Mouse (Mus musculus) embryonic fibroblast, embryonic 13.5 days (primary cell): ENCODE data around the gene Slc24a3.

Experiments
- CTCF ChIP-seq: IDR thresholded peaks from 2 replicates; pipeline ENCODE4 v1.5.1; 2011; ENCODE audit warnings: mild to moderate bottlenecking, control low read depth, low read length, moderate library complexity, borderline replicate concordance; ENCODE audit not compliant: insufficient read depth
- POLR2A ChIP-seq: IDR thresholded peaks from 2 replicates; pipeline ENCODE4 v1.6.1; 2011; ENCODE audit warnings: low read depth, mild to moderate bottlenecking, control low read depth, low read length, moderate library complexity

GRCm38 (mm10) chr2:145457106-145457747, 289.7 kb downstream of the Slc24a3 start:
- TF ChIP-seq POLR2A = no peak
- no peak for TF ChIP-seq CTCF
